Mouse (Mus musculus): Measurements from ENCODE around the gene Ugt1a6b.
"Not testable (repeated sequence)": the region's sequence is repeated elsewhere in the genome, so short reads cannot be mapped to it uniquely, and the experiment has no call there.

The Ugt1a6b gene

GRCm38 (mm10) chr1:88199996-88200395 lies 96.9 kb downstream of the Ugt1a6b start:
- no peak for DNase-seq (ENCODE audit: low spot score)

- DNase-seq (ENCODE audit: low spot score): no peak
Measured at GRCm38 (mm10) chr1:88200456-88200855, 97.4 kb downstream of the Ugt1a6b start, which contains the start of gene Ugt1a2. TSS of gene Ugt1a2 (plus strand) at chr1:88200601.

- DNase-seq (ENCODE audit: low spot score): peak; percentile 93
Measured at GRCm38 (mm10) chr1:88205294-88205922, 102.4 kb downstream of the Ugt1a6b start, which contains the start of gene Dnajb3. TSS of gene Dnajb3 (minus strand) at chr1:88205782.

GRCm38 (mm10) chr1:88206843-88207479 lies 103.9 kb downstream of the Ugt1a6b start:
- DNase-seq (ENCODE audit: low spot score): no peak

- DNase-seq (ENCODE audit: low spot score): peak; percentile 18
Measured at GRCm38 (mm10) chr1:88211812-88212211, 108.8 kb downstream of the Ugt1a6b start, which contains the start of gene Ugt1a1. TSS of gene Ugt1a1 (plus strand) at chr1:88211959.

GRCm38 (mm10) chr1:88212341-88213045 lies 109.4 kb downstream of the Ugt1a6b start:
- DNase-seq (ENCODE audit: low spot score): peak; percentile 8

- DNase-seq (ENCODE audit: low spot score): peak; percentile 14
Measured at GRCm38 (mm10) chr1:88213061-88213460, 110.0 kb downstream of the Ugt1a6b start.

- DNase-seq (ENCODE audit: low spot score): peak; percentile 4
Measured at GRCm38 (mm10) chr1:88213766-88214461, 110.9 kb downstream of the Ugt1a6b start.

- peak; percentile 13 for DNase-seq (ENCODE audit: low spot score)
Measured at GRCm38 (mm10) chr1:88214462-88214952, 111.5 kb downstream of the Ugt1a6b start.

- DNase-seq (ENCODE audit: low spot score): peak; percentile 14
Measured at GRCm38 (mm10) chr1:88215466-88216380, 112.7 kb downstream of the Ugt1a6b start.

GRCm38 (mm10) chr1:88216551-88216950 lies 113.5 kb downstream of the Ugt1a6b start:
- peak; percentile 4 for DNase-seq (ENCODE audit: low spot score)

GRCm38 (mm10) chr1:88217144-88217543 lies 114.1 kb downstream of the Ugt1a6b start:
- DNase-seq (ENCODE audit: low spot score): peak; percentile 7

- peak; percentile 19 for DNase-seq (ENCODE audit: low spot score)
Measured at GRCm38 (mm10) chr1:88217576-88217975, 114.5 kb downstream of the Ugt1a6b start.

- peak; percentile 12 for DNase-seq (ENCODE audit: low spot score)
Measured at GRCm38 (mm10) chr1:88218051-88218450, 115.0 kb downstream of the Ugt1a6b start.

GRCm38 (mm10) chr1:88218591-88218990 lies 115.5 kb downstream of the Ugt1a6b start:
- DNase-seq (ENCODE audit: low spot score): no peak

- no peak for DNase-seq (ENCODE audit: low spot score)
Measured at GRCm38 (mm10) chr1:88219054-88219453, 116.0 kb downstream of the Ugt1a6b start.

- DNase-seq (ENCODE audit: low spot score): no peak
Measured at GRCm38 (mm10) chr1:88220336-88220735, 117.3 kb downstream of the Ugt1a6b start.

- no peak for DNase-seq (ENCODE audit: low spot score)
Measured at GRCm38 (mm10) chr1:88222216-88222615, 119.2 kb downstream of the Ugt1a6b start.

GRCm38 (mm10) chr1:88223011-88223515 lies 120.0 kb downstream of the Ugt1a6b start:
- not testable (repeated sequence) for DNase-seq (ENCODE audit: low spot score)

GRCm38 (mm10) chr1:88223591-88223990 lies 120.5 kb downstream of the Ugt1a6b start:
- no peak for DNase-seq (ENCODE audit: low spot score)

Measured in embryo, embryonic 10.5 days (tissue).